Mouse (Mus musculus) megakaryocyte progenitor cell, adult 5-6 weeks (primary cell): Measurements from ENCODE around the gene Itga8. TPM values are rescaled to one million over a fixed set of nuclear protein-coding genes. Genes with fewer than 3 reads are reported as not detected.
A peak's percentile ranks its signal among the peaks of the same experiment; 100 is the strongest.

ENCODE experiments used
- ATAC-seq: replicated peaks from 2 replicates; pipeline ENCODE4 v1.8.0; 2016; ENCODE audit warnings: mild to moderate bottlenecking, moderate TSS enrichment, inconsistent platforms; ENCODE audit not compliant: poor library complexity
- total RNA-seq, 2 experiments: library from RNA; stranded (forward) in 1 of 2; stranded (reverse) in 1 of 2; fragments of 157-497, 149-512 nt in 1 of 2; fragments of 200-1000 nt in 1 of 2; gene quantifications; 2 replicates each; pipeline versions ENCODE4 v1.2.3 to v1.2.4; 2015 to 2017

Itga8 gene
- total RNA-seq, 2 experiments from 2014 or later = 0.17 to 1.2 TPM

DNA sequence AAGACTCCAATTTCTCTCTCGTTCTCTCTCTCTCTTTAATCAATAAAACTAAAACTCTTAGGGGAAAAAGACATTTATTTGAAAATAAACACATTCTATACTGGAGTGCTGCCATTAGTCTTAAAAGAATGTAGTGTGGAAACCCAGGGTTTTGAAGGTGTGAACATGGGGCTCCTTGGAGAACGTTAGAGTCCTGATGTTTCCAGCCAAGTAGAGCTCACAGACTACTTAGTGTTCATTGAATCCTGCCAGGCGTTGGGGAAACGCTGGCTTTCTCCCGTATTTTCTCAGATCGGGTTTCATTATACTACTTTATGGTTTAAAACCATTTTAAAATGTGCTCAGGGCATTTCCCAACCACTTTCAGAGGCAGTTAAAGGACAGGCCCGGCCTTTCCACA lies 103.0 kb downstream of the Itga8 start:
- no peak for ATAC-seq

DNA sequence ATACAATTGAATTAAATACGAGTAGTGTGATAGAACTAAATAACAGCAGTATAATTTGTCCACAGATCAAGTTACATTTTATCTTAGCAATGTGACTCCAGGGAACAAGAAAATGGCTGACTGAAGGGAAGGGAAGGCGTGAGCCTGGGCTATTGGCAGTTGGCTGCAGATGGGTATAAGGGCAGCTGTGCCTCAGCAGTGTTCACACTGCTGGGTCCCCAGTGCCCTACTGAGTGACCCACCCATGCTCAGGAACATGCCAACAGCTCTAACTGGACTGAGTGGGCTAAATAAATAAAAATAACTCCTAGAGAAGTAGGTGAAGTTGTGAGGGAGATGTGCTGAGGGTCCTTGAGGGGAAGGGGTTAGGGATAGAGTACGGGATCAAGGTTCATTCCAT lies 103.5 kb downstream of the Itga8 start:
- no peak for ATAC-seq

DNA sequence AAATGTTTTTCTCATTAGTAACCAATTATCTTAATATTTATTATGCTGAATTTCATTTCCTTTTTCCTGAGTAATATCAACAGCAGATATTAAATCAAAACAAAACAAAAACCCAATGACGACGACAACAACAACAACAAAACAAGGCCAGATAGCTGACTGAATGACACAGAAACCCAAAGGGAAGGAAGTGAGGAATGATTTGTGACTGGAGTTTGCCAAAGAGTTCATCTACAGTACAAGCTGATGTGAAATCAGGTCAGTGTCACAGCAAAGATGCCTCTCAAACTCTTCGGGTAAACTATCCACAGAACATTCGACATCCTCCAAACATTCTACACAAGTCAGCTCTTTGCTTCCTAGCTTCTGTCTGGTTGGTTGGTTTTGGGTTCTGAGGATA lies 104.0 kb downstream of the Itga8 start:
- no peak for ATAC-seq

DNA sequence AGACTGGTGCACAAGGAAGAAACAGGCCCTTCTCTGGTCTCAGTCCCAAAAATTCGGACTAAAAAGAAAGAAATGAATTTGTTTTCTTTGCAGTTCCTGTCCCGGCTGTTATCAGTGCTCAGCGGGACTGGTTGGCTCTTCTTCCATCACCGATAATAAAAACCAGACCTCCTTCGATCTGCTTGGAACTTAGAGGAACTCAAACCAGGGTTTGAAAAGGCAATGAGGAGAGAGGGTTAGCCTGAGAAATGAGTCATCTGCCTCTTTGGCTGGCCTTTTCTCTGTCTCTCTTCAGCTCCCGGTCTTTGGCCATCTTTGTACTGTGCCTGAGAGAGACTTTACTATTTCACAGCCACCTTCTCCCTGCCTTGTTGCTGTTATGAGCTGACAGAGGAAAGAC lies 112.7 kb downstream of the Itga8 start:
- no peak for ATAC-seq

DNA sequence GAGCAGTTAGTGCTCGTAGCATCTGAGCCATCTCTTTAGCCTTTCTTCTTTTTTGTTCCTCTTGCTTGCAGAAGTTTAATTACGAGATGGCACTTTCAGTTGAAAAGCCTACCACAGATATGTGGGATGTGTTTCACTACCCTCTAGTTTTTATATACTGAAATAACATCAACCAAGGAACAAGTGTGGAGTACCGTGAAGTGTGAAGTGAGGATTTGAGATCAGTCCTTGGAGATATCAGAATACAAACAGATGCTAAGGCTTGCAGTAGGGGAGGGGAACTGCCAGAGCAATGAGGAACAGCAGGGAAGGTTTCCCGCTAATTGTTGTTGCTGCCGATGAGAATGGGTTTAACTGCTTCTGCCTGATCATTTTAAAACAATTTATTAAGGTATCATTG lies 114.1 kb downstream of the Itga8 start:
- no peak for ATAC-seq

DNA sequence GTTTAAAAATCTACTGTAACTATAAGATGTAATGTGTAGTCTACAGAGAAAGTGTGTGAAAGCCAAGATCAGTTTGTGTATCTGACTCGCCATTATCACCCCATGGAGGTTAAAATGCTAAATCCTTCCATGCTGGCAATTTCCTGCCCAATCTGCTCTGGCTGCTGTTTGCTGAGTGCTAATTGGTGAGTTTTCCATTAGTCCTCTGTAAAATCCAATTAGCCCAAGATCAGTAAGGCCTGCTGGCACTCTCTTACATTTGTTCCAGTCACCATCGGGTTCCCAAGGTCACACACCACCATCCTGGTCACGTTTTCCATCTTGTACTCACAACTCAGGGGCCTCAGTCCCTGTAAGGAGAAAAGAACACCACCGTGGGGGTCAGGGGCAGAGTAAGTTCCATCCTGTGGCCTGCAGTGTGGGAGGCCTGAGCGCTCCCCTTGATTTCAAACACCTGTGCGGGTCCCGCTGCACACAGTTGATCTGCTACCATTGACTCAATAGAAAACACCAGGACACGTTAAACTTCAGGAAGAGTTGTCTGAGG lies 119.2 kb downstream of the Itga8 start:
- ATAC-seq = no peak

DNA sequence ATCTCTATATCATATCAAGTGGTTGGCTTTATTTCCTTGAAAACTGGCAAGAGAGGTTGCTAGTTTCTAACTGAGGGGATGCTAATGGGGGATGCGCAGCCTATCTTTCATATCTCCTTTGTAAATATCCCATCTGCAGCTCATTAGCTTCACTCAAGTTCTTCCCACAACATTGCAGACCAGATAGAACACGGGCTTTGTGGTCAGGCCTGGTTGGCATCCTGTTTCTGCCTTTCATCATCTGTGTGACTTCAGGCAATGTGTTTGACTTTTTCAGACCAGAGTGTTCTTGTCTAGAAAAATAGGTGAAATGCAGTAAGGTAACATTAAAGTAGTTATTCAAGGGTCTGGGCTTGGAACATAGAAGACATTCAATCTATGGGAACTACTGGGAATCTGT lies 121.1 kb downstream of the Itga8 start:
- ATAC-seq = peak; percentile 76

DNA sequence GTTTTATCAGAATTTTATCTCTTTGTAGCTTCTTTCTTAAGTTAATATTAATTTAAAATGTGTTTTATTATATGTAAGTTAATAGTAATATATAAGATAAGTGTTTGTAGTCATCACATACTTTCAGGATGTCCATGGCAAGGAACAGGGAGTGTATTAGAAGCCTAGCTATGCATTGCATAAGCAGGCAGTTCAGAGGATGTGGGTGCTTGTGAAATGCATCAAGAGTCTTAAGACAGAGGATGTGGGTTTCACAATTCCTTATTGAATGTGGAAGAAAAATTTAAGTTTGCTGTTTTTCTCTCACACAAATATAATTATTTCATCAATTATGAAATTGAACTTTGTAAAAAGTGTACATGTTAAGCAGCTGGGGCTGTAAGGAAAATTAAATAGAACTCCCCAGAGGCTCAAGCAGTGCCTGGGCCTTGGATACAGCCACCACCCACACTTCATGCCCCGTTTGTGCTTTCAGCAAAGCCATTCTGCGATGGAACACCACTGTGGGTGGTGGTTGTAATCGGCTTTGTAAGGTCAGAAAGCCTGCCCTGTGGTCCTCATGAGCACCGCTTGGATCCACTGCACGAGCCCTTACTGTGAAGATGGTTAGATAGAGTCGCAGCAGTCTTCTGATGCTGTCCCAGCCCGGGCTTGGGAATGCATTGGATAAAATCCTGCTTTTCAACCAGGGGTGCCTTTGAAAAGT lies 126.8 kb downstream of the Itga8 start:
- ATAC-seq = peak; percentile 99

DNA sequence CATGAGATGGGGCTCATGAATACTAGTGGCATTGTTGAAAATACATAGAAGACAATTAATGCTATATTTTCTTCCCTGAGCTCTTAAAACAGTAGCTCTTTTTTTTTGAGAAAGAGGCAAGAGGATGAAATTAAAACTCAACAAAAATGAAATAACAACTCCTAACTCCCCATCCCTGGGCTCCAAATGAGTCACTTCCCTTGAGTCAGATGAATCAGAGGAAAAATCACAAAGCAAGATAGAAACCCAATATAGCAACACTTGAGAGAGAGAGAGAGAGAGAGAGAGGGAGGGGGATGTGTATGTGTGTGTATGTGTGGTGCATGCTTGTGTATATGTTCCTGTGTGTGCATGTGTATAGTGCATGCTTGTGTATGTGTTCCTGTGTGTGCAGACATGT lies 131.5 kb downstream of the Itga8 start:
- ATAC-seq = no peak

DNA sequence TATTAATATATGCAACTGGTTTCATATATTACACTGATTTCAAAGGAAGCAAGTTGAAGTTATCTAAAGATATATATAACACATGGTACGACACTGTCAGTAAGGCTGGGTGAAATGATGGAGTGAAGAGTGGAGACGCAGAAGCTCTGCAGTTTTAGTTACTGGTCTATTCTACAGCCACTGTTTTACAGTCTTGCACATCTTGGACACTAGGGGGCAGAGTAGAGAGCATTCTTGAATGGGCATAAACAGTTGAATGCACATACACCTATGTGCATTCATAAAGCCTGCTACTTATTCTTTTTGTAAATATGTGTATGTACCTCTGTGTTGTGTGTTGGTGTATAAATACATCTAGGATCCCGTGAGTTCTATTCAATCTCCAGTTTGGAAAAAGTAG lies 141.2 kb downstream of the Itga8 start:
- peak; percentile 74 for ATAC-seq

DNA sequence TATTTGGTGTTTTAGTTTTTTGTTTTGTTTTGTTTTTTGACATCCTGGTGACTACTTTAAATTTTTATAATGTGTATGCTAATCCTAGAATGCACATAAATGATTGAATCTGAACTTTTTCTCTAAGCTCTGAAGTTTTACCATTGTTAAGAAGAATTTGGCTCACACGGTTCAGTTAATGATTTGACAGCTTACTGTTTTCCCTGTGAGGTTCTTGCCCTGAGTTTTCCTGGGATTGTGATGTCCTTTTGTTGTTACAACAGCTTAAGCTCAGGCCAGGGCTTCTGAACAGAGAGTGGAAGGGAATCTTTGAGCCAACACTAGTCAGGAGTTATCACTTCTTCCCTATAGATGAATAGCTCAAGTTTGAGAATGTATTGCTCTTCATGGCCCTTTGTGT lies 144.7 kb downstream of the Itga8 start:
- no peak for ATAC-seq

DNA sequence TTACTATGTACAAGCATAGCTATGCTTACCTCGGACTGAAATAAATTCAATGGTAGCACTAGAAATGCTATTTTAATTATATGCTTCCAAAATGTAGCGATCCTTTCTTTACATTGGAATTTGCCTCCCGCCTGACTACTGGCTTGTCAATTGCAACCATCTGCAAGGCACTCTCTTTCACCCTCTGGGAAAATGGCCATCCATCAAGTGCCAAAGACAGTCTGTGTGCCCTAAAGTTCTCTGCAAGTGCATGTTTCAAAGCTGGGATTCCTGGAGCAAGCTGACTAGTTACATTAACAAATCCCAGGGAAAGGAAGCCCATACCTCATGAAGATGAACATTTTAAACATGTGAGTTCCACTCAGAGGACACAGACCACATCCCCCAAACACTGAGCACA lies 145.3 kb downstream of the Itga8 start:
- ATAC-seq = no peak

DNA sequence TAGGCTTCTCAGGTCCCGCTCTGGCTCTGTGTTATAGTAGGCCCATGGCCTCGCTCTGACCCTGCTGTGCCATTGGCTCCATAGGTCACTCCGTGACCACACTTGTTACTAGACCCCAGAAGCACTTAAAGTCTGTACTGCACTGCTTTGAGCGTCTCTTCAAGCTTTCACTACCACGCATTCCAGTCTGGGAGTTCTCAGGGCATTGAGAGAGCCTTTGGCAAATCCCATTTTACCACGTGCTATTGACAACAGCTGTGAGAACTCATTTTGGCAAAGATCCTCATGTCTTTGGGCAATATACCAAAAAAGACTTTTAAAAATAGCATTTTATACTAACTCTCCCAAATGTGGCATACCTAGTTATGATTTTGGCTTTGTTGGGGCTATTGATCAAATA lies 147.0 kb downstream of the Itga8 start:
- no peak for ATAC-seq

DNA sequence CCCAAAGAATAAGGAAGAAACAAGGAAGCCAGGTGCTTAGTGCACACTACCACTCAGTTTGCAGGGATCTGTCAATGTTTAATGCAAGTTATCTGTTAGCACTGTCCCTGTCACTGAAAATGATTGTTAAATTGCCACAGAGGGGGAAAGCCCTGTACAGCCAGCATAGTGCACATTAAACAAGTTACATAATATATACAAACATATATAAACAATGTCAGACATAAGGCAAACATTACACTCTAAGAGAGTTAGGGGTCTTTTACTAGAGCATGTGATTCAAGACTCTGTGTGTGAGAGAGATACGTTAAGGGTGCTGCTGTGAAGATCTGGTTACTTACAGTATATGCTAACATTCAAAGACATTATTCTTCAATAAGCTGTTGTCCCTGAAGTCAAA lies 148.2 kb downstream of the Itga8 start:
- ATAC-seq = no peak

DNA sequence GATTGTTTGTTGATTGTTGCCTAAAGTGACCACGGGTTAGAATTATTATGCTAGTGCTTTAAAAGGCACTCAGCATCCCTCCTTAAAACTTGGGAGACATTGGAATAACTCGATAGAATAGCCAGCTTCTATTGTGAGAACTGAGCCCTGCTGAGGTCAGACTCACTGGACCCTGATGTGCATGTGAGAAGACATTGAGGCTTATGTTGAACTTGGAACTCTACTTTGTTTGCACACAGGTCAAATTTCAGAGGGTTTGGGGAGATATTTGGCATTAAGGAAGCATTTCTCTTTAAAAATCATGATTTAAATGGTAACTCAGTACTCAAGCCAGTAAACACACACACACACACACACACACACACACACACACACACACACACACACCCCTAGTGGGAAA lies 153.8 kb downstream of the Itga8 start:
- ATAC-seq = no peak

DNA sequence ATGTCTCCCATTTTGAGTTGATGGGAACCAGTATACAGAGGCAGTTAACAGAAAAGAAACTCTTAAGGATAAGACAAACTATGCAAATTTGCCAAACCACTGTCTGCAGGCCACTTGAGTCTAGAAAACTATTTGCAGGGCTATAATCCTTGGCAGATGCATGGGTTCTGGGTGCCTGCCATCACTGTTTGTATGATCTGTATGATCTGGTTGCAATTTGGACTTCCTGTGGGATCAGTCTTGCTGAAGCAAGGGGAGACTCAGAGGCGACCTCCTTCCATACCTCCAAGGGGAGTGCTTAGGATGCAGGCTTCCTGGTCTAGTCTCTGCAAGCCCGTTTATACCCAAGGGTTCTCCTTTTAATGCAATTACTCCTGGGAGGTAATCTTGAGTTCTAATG lies 155.1 kb downstream of the Itga8 start:
- no peak for ATAC-seq

DNA sequence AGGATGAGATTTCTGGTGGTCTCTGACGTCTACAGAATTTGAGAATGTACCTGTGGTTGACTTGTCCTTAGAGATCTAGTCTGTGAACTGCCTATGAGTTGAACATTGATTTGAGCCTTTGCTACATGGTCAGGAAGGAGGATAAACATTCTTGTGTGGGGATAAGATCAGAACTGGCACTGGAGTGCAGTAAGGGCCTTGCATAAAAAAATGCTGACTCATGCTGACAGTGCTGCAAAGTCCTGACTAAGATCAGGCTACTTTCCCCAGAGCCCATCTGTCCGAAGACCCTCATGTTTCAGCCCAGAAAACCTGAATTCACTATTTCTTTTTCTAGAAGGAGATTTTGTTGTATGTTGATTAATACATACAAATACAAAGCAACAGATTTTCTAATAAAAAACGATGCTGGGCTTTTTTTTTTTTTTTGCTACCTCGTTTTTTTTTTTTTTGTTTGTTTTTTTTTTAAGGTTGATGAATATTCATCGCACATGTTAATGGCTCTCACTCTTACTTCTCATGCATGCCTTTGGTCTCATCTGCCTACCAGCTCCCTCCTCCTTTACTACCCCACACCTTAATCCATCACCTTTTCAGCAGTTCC lies 162.9 kb downstream of the Itga8 start:
- ATAC-seq = no peak

DNA sequence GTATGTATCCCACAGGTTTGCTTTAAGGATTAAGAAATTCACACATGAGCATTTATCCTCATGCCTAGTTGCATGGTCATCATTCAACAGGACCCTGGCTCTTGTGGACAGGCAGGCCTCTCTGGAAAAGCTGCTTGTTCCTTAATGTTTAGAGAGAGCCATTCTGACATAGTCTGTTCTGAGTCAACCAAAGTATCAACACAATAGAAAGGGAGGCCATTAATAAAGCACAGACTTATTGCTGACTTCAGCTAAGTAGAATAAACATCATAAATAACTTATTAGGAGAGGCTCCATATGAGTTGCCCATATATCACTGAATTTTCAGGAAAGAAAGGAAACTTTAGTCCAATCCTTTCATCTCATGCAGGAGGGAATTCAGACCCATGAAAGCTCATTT lies 175.1 kb downstream of the Itga8 start:
- ATAC-seq = no peak

DNA sequence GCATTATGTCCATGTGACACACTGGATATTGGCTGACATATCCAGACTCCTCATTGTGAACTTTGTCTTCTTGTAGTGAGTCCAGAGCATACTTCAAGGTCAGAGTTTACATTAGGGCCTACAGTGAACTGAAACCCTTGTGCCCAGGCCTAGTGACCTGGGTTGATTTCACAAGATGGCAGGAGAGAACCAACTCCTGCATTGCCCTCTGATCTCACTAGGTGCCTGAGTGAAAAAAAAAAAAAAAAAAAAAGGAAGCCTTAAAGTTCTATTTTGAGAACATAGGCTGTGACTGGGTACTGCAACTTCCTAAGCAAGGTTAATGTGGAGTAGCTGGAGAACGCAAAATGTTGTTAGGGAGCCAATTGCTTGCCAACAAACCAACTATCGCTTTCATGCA lies 186.2 kb downstream of the Itga8 start:
- peak; percentile 85 for ATAC-seq

DNA sequence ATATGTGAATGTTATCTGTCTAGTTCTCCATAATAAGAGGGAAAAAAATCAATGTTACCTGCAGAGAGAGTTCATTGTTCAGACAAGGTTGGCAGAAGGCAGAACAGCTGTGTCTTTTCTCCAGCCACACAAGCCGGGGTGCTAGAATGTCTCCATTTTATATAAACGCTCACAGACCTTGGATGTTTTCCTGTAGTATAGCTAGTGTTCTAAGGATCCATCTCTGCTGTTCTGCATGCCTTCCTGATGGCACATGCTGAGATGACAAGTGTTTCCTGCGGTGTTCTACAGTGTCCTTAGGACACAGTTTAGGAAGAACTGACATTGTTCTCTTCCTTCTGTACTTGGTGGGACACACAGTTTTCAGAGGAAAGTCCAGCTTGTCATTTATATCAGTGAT lies 192.4 kb downstream of the Itga8 start:
- ATAC-seq = no peak

DNA sequence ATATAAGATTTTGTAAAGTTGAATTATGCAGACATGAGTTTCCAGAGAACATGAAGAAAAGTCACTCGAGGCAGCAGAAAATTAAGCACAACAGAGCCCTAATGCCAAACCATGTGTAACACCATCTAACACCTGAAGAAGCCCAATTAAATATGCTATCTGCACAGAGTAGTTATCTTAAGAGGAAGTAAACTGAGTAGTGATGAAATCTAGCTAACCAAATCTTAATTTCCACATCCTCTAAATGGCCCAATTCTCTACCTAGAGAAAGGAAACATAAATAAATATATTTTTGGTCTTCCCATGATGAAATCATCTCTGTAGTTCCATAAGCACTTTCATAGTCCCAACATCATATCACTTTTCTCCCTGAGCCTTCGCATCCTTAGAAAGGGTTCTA lies 193.4 kb downstream of the Itga8 start:
- ATAC-seq = peak; percentile 99

DNA sequence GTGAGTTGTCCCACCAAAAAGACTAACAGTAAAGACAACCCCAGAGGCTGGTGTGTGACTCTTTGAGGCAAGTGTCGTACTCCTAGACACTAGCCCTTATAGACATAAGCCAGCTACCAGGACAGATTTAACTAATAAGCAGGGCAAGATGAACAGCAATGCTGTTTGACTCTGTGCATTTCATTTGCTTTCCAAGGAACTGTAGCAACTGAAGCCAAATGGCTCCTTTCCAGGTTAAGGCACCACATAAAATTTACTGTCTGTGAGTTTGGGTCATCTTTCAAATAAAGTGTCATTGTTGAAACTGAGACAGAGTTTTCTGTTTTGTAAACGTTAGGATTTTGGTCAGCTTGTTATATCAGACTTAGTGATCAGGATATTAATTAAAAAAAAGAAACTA lies 194.5 kb downstream of the Itga8 start:
- ATAC-seq = no peak

DNA sequence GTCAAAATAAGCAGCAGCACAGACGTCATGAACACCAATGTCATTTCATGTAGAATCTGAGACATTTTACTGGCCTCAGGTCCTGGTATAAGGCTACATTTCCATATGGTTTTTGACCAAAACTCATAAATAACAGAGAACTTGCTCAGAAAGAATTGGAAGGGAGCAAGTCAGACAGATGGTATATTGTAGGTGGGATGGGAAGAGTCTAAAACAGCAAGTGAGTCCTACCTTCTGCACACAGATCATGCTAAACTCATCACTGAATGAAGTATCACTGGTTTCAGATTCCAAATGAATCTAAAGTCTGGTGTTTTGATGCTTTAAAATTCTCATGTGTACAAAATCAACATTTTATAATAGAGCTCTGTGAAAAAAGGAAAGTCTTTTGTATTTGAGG lies 198.5 kb downstream of the Itga8 start:
- no peak for ATAC-seq
